Mouse (Mus musculus) right cerebral cortex, postnatal 36 days (tissue): ENCODE measurements around the gene Btbd8.
A peak's percentile ranks its signal among the peaks of the same experiment; 100 is the strongest.

Experiments used
- DNase-seq, 2 experiments: peaks; one replicate each; pipeline ENCODE4 v3.0.0; 2022; ENCODE audit warnings: low spot score in 2 of 2, mixed read lengths in 1 of 2

The Btbd8 gene

DNA sequence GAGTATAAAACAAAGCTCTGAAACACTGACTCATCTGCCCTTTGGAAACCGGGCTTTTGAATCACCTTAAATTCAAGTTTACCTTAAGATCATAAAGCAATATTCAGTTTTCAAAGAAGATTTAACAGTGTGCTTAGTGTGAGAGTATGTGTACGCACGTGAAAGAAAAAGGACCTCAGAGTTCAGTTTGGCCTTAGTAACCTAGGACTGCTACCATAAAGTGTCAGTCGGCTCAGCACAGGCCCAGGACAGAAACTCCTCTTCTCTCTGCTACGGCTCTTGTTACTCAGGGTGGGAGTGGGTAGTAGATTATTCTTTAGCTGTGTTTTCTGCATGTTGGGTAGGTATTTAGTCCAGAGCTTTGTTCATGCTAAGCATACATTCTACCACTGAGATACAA is 11.8 kb downstream of the Btbd8 start:
- no peak for DNase-seq

DNA sequence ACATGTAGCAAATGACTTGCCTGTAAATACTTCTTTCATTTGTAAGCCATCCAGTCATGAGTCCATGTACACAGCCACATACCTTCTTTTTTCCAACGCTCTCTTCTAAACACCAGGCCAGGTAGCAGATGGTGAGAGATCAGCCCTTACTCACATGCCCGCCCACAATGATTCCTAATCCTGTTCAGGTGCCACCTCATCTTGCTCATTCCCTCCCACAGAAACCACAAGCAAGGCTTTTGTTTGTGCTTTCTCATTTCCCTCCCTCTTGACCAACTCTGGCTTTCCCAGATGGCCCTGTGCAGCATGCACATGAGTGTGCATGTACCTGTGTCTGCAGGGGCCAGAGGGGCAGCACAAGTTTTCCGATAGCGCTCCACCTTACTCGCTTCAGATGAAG is 12.5 kb downstream of the Btbd8 start:
- peak in 1 of 2 experiments; percentile 24 for DNase-seq

GRCm38 (mm10) chr5:107462147-107463076 is 24.6 kb downstream of the Btbd8 start:
- DNase-seq: no peak

DNA sequence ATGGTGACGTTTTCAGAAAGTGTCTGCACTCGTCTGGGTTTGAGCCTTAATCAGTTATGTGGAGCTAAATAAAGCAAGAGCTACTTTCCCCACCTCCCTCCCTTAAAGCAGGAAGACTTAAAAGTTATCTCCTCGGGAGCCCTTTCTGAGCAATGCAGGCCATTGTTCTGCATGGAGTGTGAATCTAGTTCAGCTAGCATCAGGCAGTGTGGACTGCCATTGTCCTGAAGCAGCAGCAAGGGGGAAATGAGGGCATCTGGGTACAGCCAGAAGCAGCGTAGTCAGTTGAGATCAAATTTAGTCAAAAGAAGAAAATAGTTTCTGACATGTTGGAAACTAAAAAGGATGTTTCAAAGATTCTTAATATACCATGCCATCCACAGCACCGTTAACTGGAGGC is 28.7 kb downstream of the Btbd8 start:
- no peak for DNase-seq

DNA sequence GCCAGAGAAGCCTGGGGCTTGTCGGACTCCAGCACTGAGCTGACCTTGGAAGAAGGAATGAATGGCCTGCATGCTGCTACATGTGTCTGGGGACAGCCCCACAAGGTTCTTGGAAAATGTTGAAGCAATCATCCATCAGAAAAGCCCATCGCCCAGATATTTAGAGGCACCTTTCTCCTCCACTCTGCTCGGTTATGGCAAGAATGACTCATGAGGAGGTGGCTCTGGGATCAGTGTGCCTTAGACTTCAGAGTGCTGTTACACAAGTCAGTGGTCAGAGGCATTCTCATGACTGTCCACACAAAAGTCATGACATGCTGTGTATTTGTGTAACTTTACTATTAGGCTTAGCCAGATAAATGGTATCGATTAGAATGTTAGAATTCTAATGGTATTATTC is 29.3 kb downstream of the Btbd8 start:
- no peak for DNase-seq

- no peak for DNase-seq
These were observed 33.0 kb downstream of the Btbd8 start for GRCm38 (mm10) chr5:107470600-107471329.

DNA sequence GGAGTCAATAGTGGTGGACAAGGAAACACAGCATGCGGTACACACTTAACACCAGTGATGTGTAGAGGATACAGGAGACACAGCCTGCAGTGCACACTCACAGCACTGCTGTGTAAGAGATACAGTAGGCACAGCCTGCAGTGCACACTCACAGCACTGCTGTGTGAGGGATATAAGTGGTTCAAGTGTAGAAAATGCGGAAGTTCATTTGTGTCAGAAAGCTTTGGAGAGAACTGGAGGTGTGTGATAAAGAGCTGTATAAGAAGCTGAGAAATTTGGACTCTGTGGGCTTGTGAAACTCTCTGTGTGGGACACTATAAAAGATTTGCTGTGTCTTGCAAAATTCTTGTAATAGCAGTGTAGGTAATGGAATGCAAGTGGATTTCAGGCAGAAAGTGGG is 42.4 kb downstream of the Btbd8 start:
- no peak for DNase-seq

DNA sequence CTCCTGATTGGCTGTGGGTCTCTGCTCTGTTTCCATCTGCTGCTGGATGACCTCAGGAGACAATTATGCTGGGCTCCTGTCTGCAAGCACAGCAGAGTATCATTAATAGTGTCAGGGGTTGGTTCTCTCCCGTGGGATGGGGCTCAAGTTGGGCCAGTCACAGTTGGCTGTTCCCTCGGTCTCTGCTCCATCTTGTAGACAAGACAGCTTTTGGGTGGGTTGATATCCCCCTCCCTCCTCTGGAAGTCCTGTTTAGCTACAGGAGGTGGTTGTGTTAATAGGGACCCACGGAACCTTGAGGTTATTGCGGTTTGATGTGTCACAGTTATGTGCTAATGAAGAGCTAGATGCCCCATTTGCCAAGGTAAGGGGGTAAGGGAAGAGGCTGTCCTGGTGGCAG is 51.2 kb downstream of the Btbd8 start:
- no peak for DNase-seq

DNA sequence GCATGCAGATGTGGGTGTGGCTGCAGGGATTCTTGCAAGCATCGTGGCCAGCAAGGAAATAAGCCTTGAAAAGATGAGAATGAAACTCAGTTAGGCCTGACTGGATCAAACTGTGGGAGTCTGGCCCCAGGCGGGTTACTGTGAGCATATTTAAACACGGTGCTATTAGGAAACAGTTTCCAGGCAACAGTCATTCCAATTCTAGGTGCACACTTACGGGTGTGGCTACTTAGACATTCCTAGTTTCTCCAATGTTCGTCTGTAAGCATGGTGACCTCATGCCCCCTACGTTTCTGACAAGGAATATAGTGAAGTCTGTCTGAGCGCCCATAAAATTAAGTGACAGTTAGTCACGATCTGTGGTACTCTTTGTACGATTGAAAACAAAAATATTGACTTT is 53.2 kb downstream of the Btbd8 start:
- no peak for DNase-seq

DNA sequence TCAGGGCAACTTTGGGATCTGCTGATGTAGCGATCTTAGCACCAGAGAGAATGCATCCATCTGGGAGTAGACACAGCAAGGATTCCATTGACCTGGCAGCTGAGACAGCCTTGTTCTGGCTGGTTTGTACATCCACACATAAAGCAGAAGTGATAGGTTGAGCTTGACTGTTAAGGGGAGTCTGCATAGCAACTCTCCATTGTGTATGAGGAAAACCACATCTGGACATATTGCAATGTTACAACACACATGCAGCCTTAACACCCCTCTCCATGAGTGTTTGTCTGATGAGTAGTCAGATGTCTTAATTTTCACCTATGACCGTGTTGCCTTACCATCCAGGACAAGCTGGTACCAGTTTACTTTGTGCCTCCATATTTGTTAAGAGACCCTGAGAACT is 54.7 kb downstream of the Btbd8 start:
- no peak for DNase-seq

GRCm38 (mm10) chr5:107494759-107495158 is 57.0 kb downstream of the Btbd8 start:
- DNase-seq: no peak

DNA sequence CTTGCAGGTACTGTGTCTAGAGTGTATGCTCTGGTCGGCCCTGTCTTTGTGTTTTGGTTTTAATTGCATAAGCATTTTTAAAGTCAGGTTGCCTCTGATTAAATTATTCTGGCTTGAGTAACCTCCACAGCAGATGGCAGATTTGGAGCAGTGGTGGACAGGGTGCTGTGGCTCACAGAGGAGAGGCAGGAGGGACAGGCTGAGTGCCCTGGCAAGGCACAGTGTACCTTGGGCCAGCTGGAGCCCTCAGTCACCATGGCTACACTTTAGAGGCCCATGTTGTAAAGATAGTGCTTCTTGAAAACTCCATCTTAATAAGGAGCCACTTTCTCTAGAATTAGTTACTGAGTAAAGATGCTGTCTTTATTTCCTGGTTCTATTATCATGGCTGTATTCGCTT is 58.2 kb downstream of the Btbd8 start:
- DNase-seq: no peak

GRCm38 (mm10) chr5:107497519-107498501 is 60.0 kb downstream of the Btbd8 start:
- DNase-seq: peak; percentile 75 to 85

DNA sequence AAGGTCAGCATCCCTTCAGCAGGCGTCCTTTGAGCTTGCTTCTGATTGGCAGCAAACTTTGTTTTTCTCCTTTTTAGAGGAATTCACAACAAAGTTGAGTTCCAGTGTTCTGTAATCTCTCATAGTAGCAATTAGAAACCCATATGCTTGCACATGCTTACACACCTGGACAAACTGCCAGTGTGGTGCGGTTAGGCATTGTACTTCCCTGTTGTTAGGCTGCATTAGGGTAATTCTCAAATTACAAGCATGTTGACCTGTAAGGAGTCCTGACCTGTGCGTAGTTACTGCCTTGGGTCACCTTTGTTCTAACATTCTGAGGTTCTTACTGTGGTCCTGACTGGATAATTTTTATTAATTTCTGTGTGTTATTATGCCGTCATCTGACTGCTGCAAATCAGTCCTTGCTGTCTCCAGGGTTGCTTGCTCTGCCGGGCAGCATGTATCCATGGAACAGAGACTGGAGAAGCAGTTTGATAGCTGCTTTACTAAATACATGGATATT is 61.1 kb downstream of the Btbd8 start:
- DNase-seq: no peak

GRCm38 (mm10) chr5:107499891-107500535 is 62.2 kb downstream of the Btbd8 start:
- no peak for DNase-seq

DNA sequence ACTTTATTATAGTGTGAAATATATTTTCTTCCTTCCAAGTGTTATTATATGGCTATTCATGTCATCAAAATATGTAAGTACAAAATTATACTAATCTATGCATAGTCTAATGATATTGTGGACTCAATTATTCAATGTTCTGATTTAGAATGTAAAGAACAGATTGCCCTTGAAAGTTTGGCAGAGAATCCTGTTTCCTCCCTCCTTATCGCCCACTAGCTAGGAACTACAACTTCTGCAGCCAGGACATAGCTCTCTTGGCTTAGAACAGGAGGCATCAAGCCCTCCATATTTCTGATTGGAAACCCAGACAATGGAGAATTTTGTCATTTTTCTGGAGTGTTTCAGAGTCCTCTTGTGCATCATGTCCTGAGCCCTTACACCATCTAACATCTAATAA is 62.9 kb downstream of the Btbd8 start:
- DNase-seq: no peak

DNA sequence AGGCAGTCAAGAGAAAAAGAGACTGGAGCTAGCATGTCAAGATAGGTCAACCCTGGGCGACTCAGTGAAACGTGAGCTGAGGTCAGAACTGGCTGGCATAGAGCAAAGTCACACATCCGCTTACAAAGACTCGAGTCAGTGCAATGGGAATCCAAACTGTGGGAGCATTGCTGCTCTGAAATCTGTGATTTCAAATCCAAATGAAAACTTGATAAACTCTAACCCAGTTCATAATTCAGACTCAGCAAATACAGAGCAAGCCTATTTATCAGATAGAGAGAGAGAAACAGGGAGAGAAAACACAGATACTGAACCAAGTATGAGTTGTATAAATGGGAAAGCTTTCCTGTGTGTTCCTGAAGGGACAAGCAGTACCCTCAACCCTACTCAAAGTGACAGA is 69.5 kb downstream of the Btbd8 start, which contains the start of gene Gm42669:
Gm42669 (plus strand) TSS at position 301 of the 400 bp plus-strand sequence.
- DNase-seq: no peak

GRCm38 (mm10) chr5:107510503-107510902 is 72.7 kb downstream of the Btbd8 start:
- DNase-seq: no peak

GRCm38 (mm10) chr5:107511326-107511725 is 73.5 kb downstream of the Btbd8 start:
- DNase-seq: no peak

DNA sequence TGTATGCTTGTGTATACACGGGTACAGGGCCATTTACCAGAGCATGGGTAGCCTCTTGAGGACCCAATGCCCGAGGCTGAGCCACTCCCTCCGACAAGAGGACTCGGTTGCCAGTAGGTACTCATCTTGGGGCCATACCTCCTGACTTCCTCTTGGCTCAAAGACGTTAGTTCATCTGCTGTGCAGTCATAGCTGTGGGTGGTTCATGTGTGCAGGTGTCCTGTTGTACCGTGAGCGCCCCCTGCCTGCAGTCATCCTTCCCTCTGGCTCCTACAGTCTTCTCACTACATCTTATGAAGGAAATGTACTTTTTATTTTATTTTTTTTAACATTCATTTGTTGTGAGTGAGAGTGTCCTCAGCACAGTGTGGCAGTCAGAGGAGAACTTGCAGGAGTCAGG is 75.8 kb downstream of the Btbd8 start:
- DNase-seq: peak in 1 of 2 experiments; percentile 30

DNA sequence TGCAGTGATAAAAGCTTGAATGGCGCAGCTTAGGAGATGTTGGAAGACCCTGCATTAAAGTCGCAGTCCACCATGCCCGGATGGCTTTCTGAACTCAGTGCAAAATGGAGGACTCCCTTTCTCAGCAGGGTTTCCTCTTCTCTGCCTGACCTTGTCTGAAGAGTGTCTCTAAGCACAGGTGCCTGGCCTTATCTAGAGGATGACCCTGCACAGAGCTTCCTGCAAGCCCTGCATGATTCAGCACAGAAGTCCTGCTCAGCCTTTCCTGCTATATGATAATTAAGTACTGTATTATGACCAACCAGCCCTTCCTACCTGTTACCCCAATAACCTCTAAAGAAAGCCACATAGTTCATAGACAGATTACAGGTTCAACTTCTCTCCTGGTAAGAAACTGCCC is 77.7 kb downstream of the Btbd8 start:
- no peak for DNase-seq
